Mouse (Mus musculus) cerebellum, adult 8-10 months (tissue): ENCODE results near the gene Crip2.
A peak's percentile ranks its signal among the peaks of the same experiment; 100 is the strongest.

Experiments used
- DNase-seq: peaks from one replicate; pipeline ENCODE4 v3.0.0; 2022

Crip2 gene

DNA sequence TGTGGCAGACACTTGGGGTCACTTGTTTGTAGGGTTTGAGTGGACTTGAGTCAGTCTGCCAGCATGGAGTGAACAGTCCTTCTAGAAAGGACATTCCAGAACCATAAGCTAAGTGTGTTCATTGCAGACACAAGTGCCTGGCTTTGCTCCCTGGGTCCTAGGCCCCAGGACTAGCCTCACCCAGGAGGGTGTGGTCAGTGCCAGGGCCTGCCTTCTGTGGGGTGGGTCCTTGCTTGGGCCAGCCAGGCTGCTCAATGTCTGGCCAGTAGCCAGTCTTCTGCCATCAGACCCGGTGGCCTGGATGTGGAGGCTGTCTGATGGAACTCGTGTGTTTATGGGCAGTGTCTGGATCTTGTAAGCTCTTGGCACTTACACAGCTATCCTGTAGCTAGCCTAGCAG is 7.5 kb upstream of the Crip2 start:
- no peak for DNase-seq

DNA sequence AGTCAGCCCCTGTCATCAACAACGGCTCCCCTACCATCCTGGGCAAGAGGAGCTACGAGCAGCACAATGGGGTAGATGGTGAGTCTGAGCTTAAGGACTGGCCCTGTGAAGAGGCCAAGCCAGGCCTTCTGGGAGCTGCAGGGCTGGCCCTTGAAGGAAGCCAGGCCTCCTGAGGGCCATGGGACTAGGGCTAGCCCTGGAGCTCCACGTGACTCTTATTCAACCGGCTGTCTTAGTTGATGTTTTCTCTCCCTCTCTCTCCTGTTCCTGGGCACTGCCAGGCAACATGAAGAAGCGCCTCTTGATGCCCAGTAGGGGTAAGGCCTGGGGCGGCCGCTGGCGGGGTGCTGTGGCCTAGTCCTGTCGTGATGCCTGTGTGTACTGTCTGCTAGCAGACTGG is 6.8 kb upstream of the Crip2 start:
- DNase-seq: no peak

DNA sequence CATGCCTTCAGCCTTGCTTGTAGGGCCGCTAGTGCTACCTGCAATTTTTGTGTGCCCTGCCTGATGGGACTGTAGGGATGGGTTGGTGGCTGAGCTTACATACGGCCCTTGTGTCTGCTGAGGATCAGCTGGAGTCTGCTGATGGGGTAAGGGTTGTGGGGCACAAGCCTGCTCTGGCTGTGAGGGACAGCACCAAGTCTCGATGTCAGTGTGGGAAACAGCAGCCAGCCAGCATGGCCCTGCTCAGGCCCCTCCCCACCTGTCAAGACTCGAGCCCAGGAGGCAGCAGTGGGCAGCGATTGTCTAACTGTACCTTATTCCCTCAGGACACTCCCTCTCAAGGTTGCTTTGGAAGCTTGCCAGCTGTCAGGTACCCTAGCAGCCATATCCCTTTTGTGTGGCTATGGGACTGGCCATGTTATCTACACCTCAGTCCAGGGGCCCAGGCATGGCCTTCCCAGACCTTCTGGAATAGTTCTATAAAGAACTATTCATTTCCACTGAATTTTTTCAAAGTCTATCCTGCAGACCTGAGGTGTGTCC is 6.1 kb upstream of the Crip2 start:
- no peak for DNase-seq

DNA sequence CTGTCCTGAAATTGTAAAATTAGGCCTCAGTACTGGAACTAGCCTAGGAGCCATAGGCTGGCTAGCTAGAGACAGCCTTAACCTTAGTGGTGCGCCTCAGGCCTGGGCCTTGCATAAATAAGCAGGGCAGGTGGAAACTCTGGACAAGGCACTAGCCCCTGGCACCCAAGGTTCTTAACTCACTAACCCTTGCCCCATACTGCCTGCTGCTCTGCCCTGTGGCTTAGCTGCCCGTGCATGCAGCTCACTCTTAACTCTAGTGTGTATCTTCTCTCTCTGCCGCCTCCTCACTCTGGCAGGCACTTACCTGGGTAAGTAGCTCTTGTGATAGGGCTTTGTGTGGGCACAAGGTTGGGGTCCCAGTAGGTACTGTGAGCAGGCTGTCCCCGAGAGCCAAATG is 5.5 kb upstream of the Crip2 start:
- no peak for DNase-seq

DNA sequence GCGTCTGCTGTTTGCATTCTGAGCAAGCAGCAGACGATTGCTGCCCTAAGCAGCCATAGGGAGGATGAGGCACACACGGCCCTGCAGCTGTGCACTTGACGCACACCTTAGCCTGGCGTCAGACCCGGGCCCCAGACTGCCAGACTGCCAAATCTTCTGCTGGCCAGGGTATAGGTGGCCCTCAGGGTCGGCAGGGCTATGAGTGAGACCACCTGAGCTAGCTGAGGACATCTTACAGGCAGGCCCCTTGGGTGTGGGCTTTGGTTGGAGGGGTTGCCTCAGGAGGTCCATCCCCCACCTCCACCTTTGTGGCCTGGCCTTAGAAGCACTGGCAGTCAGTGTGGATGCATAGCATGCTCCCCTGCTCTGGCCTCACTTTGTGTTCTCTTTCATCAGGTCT is 4.6 kb upstream of the Crip2 start:
- no peak for DNase-seq

DNA sequence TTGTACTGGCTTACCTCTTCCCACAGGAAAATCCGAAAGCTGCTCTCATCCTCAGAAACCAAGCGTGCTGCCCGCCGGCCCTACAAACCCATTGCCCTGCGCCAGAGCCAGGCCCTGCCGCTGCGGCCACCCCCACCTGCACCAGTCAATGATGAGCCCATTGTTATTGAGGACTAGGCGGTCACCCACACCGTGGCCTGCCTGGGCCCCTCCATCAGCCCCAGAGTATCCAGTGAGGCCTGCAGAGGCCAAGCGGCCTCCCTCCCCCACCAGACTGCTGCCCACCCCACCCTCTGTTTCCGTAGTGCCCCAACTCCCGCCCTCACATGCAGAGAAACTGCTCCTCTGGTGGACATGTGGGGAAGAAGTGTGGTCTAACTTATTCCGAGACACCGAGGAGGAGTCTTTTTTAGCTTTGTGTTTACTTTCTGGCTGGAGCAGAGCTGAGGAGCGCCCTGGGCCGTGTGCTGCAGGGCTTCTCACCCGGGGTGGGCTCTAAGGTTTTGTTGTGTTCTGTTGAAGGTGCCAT is 3.5 kb upstream of the Crip2 start:
- no peak for DNase-seq

DNA sequence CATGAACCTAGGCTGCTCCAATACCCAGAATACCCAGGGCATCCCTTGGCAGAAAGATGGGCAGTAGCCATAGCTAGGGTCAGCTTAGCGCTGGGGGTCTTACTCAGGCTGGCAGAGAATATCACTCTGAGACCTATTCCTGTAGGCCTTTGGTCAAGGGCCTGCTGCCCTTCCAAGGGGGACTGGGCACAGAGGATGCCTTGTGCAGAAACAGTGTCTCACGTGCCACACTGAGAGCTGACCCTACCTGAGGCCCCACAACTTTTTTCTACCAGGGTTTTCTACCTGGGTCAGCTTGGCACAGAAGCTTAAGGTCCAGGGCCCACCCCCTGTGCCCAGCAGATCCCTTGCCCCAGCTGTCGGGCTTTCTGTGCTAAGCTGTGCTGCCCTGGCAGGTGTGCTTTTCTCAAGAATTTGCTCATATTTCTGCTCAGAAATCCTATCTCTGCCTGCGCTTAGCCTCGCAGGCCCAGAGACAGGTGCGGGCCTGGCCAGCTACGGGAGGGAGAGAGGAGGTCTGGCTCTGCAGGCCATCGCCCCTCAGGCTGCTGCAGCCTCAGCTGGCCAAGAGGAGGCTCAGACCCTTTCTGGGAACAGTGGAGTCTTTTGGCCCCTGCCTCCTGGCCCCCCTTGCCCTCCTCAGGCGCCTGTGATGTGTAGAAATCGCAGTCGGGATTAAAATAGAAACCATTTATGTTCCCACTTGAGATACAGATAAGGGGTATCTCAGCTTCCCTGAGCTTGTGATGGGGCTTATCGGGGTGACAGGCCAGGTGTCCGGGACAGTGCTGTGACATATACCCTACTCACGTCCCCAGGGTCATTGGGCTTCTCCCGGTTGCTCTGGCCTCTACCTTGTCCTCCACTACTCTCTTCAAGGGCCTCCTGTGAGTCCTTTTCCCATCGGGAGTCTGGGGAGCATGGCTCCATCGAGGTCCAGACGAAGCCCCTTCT is 2.5 kb upstream of the Crip2 start:
- DNase-seq: no peak

DNA sequence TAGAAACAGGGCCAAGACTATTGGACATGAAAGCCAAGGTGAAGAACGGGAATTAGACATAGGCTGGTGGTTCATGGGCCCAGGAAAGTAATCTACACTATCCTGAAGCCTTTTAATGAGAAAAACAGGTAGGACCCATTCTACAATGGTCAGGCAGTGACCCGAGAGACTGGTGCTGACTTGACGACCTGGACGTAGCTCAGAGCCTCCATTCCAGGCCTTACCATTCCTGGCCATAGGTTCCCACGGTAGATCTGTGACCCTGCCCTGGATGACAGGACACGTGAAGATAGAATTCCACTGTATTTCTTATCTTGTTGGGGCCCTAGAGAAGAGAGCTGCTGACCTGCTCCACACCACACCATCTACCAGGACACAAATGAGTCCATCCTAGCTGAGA is 1.7 kb upstream of the Crip2 start:
- DNase-seq: no peak

DNA sequence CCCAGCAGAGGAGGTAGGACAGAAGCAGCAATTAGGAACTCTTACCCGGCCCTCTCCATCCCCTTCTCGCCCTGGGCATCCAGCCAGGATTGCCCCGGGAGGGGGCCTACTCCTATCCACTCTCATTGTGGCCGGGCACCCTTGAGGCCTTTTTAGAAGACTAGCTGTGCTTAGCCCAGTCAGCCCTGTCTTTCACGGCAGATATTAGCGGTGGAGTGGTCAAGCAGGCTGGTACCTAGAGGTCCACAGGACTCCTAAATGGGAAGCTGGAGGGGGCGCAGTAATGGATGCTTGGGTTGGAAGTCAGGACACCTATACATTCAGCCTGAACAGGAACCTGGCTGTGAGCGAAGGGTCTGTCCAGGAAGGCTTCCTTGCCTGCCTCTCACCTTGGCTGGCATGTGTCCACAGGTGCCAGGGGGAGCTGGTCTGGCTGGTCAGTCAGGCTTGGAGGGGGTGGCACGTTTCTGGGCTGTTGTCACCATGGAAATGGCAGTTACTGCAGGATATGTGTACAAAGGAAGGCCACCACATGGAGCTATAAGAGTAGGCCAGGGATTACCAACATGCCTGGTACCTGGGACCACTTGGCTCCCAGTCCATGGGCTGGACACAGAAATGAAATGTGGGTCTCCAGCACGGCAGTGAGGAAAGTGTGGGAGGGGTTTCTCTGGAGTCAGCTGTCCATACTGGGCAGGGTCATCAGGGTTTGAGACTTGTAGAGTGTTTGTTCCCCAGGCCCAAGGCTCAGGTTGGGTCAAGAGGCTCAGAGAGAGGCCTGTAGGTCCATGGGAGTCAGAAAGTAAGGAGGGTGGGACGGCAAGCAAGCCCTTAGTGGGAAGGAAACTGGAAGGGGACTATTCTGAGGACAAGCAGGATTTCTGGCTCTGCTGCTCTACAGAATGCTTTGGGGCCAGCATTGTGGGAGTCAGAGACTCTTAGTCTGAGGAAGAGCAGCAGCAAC is 853 bp upstream of the Crip2 start:
- DNase-seq: no peak

DNA sequence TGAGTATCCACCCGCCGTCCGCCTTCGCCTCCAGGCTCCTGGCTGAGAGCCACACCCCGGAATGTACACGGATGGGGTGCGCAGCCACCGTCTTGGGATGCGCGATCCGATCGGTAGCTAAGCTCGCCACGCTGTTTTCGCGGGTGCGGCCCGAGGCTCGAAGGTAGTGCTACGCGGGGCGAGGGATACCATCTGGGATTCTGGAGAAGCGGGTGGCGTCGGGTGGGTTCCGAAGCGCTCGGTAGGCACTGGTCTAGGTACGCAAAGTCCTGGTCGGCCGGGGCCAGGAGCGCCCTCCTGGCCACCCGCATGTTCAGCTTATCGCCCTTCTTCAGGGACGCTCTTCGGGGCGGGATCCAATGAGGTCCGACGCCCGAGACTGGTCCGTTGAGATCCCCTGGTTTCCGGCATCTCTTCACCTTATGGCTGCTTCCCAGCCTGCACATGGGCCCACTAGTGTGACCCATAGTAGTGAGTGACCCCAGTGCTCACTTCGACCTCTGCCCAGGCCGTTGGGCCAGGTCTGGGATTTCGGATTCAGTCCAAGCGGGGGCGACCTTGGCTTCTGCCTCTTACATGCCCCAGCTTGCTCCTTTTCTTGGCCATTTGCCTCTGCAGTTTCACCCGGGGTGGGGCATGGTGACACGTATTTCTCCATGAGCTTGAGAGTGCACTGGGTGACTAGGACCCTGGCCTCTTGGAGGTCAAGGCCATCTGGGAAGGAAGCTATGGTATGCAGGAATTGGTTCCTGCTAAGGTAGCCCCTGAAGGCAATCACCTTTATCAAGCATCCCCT is 778 bp downstream of the Crip2 start:
- no peak for DNase-seq

DNA sequence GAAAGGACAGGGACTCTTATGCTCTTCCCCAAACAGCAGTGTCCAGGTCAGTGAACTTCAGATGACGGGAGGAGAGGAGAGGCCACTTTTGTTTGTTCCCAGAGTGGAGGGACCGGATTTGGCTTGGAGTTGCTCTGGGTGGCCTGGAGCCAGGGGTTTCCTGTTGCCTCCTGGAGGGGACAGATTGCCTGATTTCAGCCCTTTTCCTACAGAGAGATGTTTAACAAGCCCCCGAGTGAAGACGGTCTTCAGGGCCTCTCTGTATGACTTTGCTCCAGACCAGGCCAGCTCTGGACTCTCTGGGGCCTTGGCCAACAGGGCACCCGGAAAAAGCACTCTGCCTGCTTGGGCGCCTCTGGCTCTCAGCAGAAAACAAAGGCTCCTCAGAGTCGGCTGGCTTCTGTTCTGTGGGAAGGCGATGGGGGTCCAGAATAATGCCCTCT is 1.5 kb downstream of the Crip2 start:
- no peak for DNase-seq

DNA sequence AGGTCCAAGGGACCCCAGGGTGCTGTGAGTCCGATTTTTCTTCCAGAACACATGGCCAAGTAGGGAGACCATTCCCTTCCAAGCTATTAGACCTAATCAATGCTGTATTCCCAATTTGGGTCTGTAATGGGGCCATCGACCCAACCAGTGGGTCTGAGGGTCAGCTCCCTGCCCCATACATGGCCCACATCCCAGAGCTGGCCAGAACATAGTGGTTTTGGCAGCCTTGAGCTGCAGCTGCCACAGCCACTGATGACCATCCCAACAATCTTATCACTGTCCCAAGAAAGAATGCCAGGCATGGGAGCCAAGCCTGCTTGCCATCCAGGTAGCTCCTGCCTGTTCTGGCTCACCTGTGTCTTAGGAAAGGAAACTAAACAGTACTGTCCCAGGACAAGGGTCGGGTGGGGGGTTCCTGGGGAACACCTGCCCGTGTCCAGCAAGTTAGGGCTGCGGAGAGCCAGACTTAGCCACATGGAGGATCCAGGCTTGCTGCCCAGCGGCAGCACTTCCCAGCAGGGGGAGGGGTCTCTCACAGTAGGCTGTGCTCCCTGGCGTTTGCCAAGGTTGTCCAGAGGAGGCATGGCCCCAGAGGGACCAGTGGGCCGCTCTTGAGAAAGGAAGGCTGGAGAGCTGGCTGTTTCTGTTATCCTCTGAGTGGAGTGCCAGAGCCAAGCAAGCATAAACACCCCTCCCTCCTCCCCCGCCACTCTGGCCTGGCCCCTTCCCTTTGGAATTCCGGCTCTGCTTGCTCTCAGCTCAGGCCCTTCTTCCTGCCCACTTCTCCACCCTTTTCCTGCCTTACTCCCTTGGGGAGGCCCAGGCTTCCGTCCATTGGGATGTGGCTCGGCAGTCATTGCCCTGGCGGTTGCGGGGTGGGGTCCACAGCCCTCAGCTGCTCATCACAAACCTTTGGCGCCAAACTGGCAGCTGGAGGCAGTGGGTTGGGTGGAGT is 2.3 kb downstream of the Crip2 start:
- DNase-seq: no peak

DNA sequence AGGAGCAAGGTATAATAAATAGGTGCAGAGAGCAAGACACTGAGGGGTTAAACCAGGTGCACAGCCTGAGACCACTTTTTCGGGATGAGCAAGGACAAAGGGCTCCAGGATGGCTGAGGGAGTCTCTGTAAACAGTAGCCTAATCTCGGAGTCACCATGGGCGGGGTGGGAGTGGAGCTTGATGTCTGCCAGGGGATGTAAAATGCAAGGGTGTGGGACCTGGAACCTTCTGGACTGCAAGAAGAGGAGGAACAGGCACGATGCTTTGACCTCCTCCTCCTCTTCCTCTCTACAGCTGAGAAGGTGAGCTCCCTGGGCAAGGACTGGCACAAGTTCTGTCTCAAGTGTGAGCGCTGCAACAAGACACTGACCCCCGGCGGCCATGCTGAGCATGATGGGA is 3.1 kb downstream of the Crip2 start:
- no peak for DNase-seq

DNA sequence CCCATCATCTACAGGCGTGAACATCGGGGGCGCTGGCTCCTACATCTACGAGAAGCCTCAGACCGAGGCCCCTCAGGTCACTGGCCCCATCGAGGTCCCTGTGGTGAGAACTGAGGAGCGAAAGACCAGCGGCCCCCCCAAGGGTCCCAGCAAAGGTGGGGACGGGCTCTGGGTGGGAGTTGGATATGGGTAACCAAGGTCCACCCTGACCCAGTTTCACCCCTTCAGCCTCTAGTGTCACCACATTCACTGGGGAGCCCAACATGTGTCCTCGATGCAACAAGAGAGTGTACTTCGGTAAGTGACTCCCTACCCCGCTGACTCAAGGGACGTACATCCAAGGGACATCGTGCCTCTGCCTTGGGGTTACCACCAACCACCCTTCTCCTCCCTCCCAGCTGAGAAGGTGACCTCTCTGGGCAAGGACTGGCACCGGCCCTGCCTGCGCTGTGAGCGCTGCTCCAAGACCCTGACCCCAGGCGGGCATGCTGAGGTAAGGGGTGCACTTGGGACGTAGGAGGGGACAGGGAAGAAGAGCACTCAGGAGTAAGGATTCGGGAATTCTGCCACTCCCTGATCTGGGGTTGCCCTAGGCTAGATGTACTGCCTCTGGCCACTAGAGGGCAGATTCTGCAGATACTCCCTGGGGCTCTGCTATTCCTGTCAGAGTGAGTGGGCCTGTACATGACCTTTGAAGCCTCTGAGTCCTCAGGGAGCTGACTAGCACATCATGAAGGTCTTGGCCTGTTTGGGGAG is 4.1 kb downstream of the Crip2 start:
- no peak for DNase-seq

DNA sequence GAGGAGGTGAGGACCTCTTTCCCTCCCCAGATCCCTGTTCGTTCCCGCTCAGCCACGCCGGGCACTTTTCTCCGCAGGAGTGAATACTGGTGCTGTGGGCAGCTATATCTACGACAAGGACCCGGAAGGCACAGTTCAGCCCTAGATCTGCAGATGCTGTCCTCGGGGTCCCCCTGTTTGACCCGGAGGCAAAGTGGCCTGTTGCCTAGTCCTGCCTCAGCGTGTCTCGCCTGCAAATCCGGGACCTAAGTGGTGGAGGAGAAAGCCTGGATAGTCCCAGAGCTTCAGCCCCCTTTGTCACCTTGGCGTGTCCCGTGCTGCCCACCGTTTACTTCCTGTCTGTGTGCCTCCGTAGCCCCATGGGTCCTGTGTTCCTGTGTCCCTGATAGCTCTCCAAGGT is 4.8 kb downstream of the Crip2 start:
- DNase-seq: no peak

DNA sequence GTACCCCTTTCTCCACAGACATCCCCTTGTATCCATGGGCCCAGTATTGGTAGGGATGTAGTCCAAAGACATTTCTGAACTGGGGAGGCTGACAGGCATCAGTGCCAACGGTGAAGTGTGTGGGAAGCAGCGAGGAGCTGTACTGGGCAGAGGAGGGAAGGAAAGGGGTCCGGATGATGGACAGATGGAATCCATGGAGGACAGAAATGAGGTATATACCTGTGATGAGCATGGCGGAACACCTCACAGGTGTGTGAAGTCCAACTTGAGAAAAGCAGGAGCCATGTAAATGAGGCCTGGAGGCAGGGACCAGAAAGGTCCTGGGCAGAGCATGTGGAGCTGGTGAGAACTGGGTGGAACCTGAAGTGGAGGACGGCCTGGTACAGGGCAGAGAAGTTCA is 5.6 kb downstream of the Crip2 start:
- no peak for DNase-seq

DNA sequence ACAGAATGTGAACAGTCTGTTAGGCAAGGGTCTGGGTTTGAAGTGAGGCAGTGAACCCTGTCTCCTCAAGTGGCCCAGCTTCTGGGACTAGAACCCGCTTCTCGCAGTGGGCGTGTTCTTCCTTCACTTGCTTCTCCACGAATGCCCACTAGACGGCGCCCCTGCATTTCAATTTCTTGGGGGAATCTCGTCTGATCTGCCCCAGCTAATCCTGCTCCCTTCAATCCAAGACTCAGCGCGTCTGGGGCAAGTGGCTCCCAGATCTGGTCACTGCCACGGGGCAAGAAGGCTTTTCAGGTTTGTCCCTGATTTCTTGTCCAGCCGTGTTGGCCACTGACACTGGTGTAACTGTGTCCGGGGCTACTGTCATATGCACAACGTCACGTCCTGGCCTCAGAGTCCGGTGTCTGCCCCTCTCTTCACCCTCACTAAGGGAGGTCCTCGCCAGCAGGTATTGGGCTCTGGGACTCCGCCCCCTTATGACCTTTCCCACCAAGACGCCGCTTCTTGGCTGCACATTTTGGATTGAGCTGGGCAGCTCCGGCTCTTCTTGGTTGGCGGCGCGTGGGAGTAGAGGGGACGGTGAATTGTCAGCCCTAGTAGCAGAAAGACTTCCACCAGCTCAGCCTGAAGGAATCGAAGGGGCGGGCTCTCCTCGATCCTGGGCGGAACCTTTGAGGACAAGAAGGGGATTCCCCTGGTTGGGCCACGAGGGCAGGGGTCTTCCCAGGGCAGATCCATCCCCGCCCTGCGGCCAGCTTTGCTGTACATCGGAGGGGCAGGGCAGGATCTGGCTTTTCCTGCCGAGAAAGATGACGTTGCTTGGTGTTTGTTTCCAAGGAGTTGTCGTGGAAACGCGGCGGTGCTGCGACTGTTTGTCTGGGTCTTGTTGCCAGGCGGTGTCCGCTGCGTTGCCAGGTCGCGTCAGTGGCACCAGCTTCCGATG is 6.3 kb downstream of the Crip2 start, which contains the start of gene Crip1:
Gene Crip1 (plus strand): TSS at position 205 of the 946 bp plus-strand sequence.
- DNase-seq: peak; percentile 87

DNA sequence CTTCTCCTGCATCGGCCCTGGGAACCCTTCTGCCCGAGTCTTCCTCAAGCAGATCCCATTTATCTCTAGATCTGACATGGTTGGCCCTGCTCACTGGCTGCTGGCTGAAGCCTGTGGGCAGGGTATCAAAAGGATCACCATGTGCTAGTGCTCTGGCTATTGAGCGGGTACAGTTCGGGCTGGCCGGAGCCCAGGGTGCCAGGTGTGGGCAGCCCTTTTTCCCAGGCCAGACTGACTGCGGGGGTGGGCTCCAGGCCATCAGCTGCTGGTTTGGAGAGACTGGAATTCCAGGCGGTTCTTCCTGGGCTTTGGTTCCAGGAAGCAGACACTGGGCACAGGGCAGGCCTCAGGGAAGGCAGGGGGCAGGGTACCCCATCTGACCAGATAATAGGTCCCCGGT is 7.4 kb downstream of the Crip2 start:
- peak; percentile 61 for DNase-seq
